ENCODE assay signal across 8 mouse cellular contexts in genomic region chr10:121505929-121506328, GRCm38 (mm10). TPM values are rescaled to one million over a fixed set of nuclear protein-coding genes. Genes with fewer than 3 reads are reported as not detected.
DNase-seq lines count a peak whose midpoint lies in the region; ATAC-seq and TF ChIP-seq lines count a peak whose summit lies in the region.

No protein-coding gene starts in this region.

- no peak overlapping the region for H3K9ac ChIP-seq in forebrain, embryonic 14.5 days (ENCODE audit: low read length)
- no peak overlapping the region for H3K9ac ChIP-seq in limb, embryonic 13.5 days
- H3K9ac ChIP-seq in neural tube, embryonic 14.5 days (replicated peaks; ENCODE audit: low read depth, low read length): peak overlapping the region; percentile 12

- no peak for ATAC-seq in forebrain, embryonic 14.5 days
- ATAC-seq in limb, embryonic 13.5 days (ENCODE audit: low FRiP score, low read depth): no peak
- no peak for ATAC-seq in neural tube, embryonic 14.5 days (ENCODE audit: low read depth)

- no peaks in the 10 kb centered on the region for H3K9me3 ChIP-seq in forebrain, embryonic 14.5 days (replicated peaks; ENCODE audit: control insufficient read depth, low read length)
- no peaks in the 10 kb centered on the region for H3K9me3 ChIP-seq in limb, embryonic 13.5 days
- no peaks in the 10 kb centered on the region for H3K9me3 ChIP-seq in neural tube, embryonic 14.5 days (ENCODE audit: control insufficient read depth, low read length)

- no peaks in the 10 kb centered on the region for H3K27me3 ChIP-seq in forebrain, embryonic 14.5 days (replicated peaks; ENCODE audit: control insufficient read depth, insufficient read depth, low read length)
- H3K27me3 ChIP-seq in limb, embryonic 13.5 days: no peaks in the 10 kb centered on the region
- H3K27me3 ChIP-seq in neural tube, embryonic 14.5 days (ENCODE audit: control insufficient read depth, insufficient read depth, low read length): no peaks in the 10 kb centered on the region

- H3K36me3 ChIP-seq in forebrain, embryonic 14.5 days (ENCODE audit: control insufficient read depth, insufficient read depth, low read length): no peaks in the 10 kb centered on the region
- H3K36me3 ChIP-seq in limb, embryonic 13.5 days: no peaks in the 10 kb centered on the region
- no peaks in the 10 kb centered on the region for H3K36me3 ChIP-seq in neural tube, embryonic 14.5 days (ENCODE audit: control insufficient read depth, insufficient read depth, low read length)

- H3K4me1 ChIP-seq in forebrain, embryonic 14.5 days (ENCODE audit: control insufficient read depth, insufficient read depth, low read length): peaks cover 7% of the 10 kb centered on the region; the same call in 1 of the 2 replicates
- H3K4me1 ChIP-seq in limb, embryonic 13.5 days: peaks cover 38% of the 10 kb centered on the region
- H3K4me1 ChIP-seq in neural tube, embryonic 14.5 days (ENCODE audit: control insufficient read depth, insufficient read depth, low read length): peaks cover 5% of the 10 kb centered on the region

- H3K4me3 ChIP-seq in layer of hippocampus, adult 2 months: peak overlapping the region; percentile 60
- peak overlapping the region; percentile 22; the same call in 1 of the 2 replicates for H3K4me3 ChIP-seq in forebrain, embryonic 14.5 days (ENCODE audit: low read depth, low read length)
- no peak overlapping the region for H3K4me3 ChIP-seq in limb, embryonic 13.5 days
- H3K4me3 ChIP-seq in neural tube, embryonic 14.5 days (ENCODE audit: low read depth, low read length): peak overlapping the region; percentile 20

- 64% methylated on average over 7 of the region's 7 CpGs for WGBS in forebrain, embryonic 14.5 days
- WGBS in limb, embryonic 13.5 days: 44% methylated on average over 7 of the region's 7 CpGs
- 46% methylated on average over 7 of the region's 7 CpGs for WGBS in neural tube, embryonic 14.5 days

- H3K27ac ChIP-seq in layer of hippocampus, adult 2 months: peak overlapping the region; percentile 87
- peak overlapping the region; percentile 81 for H3K27ac ChIP-seq in forebrain, embryonic 14.5 days (ENCODE audit: low read depth, low read length)
- H3K27ac ChIP-seq in limb, embryonic 13.5 days: peak overlapping the region; percentile 65; the same call in 1 of the 2 replicates
- H3K27ac ChIP-seq in neural tube, embryonic 14.5 days (ENCODE audit: low read depth, low read length): peak overlapping the region; percentile 62

- H3K4me2 ChIP-seq in forebrain, embryonic 14.5 days (ENCODE audit: low read length): peak overlapping the region; percentile 52
- H3K4me2 ChIP-seq in limb, embryonic 13.5 days (replicated peaks): peak overlapping the region; percentile 67
- peak overlapping the region; percentile 47 for H3K4me2 ChIP-seq in neural tube, embryonic 14.5 days (ENCODE audit: low read depth, low read length)

- no peak for DNase-seq in layer of hippocampus, adult 2 months (ENCODE audit: low spot score in 2 of 2)
- no peak for DNase-seq in layer of hippocampus, adult 8-10 months (ENCODE audit: low spot score in 2 of 2)
- no peak for DNase-seq in forebrain, embryonic 14.5 days (ENCODE audit: low spot score)
- DNase-seq in cerebellum, postnatal 14 days: no peak
- no peak for DNase-seq in urinary bladder, adult 2 months (ENCODE audit: low spot score)
- DNase-seq in frontal cortex, postnatal 10 days (ENCODE audit: low spot score in 2 of 2): no peak

- no peak for TF ChIP-seq CTCF in layer of hippocampus, adult 2 months (conservative IDR thresholded peaks at IDR 0.05)

RNA-seq across cellular contexts. Expression of gene Rassf3, which starts 29.8 kb away (rescaled TPM):
- total RNA-seq in layer of hippocampus, adult 2 months (2021): 1 to 10 TPM; 8.8 to 9.3 TPM
- 10 to 100 TPM in 3 of 4 experiments, 1 to 10 TPM in 1; 9.3 to 20.4 (median 15.3) TPM for total RNA-seq in layer of hippocampus, adult 8-10 months (2022)
- polyA plus RNA-seq in forebrain, embryonic 14.5 days (2014; fragmentation: Nextera tagmentation; extraction: Ambion mirVana): 4.4 and 4.7 TPM in 2 replicates
- polyA plus RNA-seq in limb, embryonic 13.5 days (2015; fragmentation: Nextera tagmentation; extraction: Ambion mirVana): 17.8 and 18.1 TPM in 2 replicates
- 4.1 and 6.9 TPM in 2 replicates for polyA plus RNA-seq in neural tube, embryonic 14.5 days (2014; fragmentation: Nextera tagmentation; extraction: Ambion mirVana)
- polyA plus RNA-seq in urinary bladder, adult 2 months (2012; rRNA removed): 106 and 139 TPM in 2 replicates
